Mouse (Mus musculus) CH12.LX (cell line): ENCODE measurements at regions not wholly inside any gene's neighbourhood (a gene's known extent, or its start where the extent isn't known, plus 50 kb on each side); places are given as distances from the start of the nearest gene placed in this dataset.

Source experiments
- BHLHE40 ChIP-seq: IDR thresholded peaks from 2 replicates; pipeline ENCODE4 v1.6.1; 2011; ENCODE audit warnings: mild to moderate bottlenecking, low read depth, low read length, improper control_type of control experiment
- CTCF ChIP-seq, 2 experiments: IDR thresholded peaks in 1 of 2; conservative IDR thresholded peaks in 1 of 2; 2 replicates each; pipeline ENCODE4 v1.5.1; 2011 to 2012; ENCODE audit warnings: low read depth in 2 of 2, low read length in 2 of 2, improper control_type of control experiment in 1 of 2, inconsistent platforms in 1 of 2, mild to moderate bottlenecking in 1 of 2, moderate library complexity in 1 of 2
- MAZ ChIP-seq: IDR thresholded peaks from 2 replicates; pipeline ENCODE4 v1.6.1; 2012; ENCODE audit warnings: low read depth, mild to moderate bottlenecking, inconsistent platforms, low read length, improper control_type of control experiment, moderate library complexity
- POLR2A ChIP-seq: IDR thresholded peaks from 2 replicates; pipeline ENCODE4 v1.6.1; 2011; ENCODE audit warnings: low read depth, mild to moderate bottlenecking, improper control_type of control experiment, low read length
- RAD21 ChIP-seq: IDR thresholded peaks from 2 replicates; pipeline ENCODE4 v1.6.1; 2011; ENCODE audit warnings: low read depth, mild to moderate bottlenecking, low read length, improper control_type of control experiment, moderate library complexity
- SIN3A ChIP-seq: IDR thresholded peaks from 2 replicates; pipeline ENCODE4 v1.6.1; 2012; ENCODE audit warnings: low read length, improper control_type of control experiment, inconsistent platforms
- ZKSCAN1 ChIP-seq: IDR thresholded peaks from 2 replicates; pipeline ENCODE4 v1.6.1; 2012; ENCODE audit warnings: low read depth, inconsistent platforms, low read length, improper control_type of control experiment, borderline replicate concordance

- TF ChIP-seq POLR2A: no peak
- TF ChIP-seq ZKSCAN1: no peak
- TF ChIP-seq RAD21: no peak
- TF ChIP-seq CTCF (conservative IDR thresholded peaks at IDR 0.05 in 1 of 2, IDR thresholded peaks at IDR 0.05 in 1 of 2; ENCODE audit: low read depth in 2 of 2, low read length in 2 of 2): no peak
- no peak for TF ChIP-seq BHLHE40
- TF ChIP-seq SIN3A: no peak
- TF ChIP-seq MAZ: no peak
Observed at GRCm38 (mm10) chr8:98829006-98829405, 587.3 kb downstream of the Cdh8 start.
